Mouse (Mus musculus): ENCODE measurements around the gene Zfp64.

The Zfp64 gene

DNA sequence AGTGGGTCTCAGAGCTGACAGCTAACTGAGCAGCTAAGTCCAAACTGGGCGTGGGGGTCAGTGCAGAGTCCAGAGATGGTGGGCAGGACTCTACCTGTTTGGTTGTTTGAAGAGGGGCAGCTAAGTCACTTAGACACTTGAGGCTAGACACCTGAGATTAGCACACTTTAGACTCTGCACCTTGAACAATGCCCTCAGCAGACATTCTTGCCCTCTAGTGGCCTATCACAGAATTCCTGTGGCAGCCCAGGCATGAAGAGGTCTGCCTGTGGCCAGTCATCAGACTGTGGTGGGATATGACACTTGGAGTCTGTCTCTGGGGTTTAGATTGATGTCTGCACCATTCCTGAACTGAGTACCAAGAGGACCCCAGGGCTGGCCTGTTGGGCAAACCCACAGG, 7.7 kb downstream of the Zfp64 start:
- DNase-seq = peak; percentile 57

DNA sequence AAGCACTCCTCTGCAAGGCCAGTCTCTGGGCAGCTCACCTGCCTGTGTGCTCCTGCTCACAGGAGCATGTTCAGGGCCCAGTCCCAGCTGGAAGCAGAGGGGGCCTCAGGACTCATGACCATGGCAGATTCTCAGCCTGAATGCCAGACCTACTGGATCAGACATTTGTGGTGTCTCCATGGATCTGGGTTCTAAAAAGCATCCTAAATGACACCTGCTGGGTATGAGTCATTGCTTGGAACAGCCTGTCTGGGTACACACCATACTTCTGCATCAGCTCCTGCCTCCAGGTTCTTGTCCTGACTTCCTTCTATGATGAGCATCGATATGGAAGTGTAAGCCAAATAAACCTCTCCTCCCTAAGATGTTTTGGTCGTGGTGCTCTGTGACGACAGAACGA, 11.4 kb downstream of the Zfp64 start:
- no peak for DNase-seq

GRCm38 (mm10) chr2:168939941-168940340, 15.4 kb downstream of the Zfp64 start:
- DNase-seq = no peak

GRCm38 (mm10) chr2:168939261-168939933, 16.0 kb downstream of the Zfp64 start:
- no peak for DNase-seq

DNA sequence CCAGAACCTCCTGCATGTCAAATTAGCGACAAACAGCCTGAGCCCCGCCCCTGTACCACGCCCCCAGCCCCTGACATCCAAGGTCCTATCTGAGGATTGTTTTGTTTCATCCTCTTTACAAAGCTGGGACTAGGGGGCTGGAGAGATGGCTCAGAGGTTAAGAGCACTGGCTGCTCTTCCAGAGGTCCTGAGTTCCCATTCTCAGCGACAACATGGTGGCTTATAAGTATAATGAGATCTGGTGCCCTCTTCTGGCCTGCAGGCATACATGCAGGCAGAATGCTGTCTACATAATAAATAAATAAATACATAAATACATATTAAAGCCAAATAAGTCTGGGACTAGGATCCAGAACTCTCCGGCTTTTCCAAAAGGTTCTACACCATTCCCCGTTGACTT, 18.5 kb downstream of the Zfp64 start:
- no peak for DNase-seq

DNA sequence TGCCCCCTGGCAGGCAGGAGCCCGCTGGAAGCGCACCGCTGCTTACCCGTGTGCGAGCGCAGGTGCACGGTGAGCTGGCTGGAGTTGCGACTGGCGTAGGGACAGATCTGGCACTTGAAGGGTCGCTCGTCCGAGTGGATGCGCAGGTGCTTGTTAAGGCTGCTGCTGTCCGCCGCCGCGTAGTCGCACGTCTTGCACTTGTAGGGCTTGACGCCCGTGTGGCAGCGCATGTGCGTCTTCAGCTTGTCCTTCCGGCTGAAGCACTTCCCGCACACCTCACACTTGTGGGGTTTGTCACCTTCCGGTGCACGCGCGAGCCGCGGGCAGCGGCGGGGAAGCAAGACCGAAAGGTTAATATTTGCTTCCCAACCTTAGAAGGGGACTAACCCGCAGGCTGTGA, 20.2 kb downstream of the Zfp64 start:
- DNase-seq = no peak

GRCm38 (mm10) chr2:168931686-168932085, 23.7 kb downstream of the Zfp64 start:
- no peak for DNase-seq

DNA sequence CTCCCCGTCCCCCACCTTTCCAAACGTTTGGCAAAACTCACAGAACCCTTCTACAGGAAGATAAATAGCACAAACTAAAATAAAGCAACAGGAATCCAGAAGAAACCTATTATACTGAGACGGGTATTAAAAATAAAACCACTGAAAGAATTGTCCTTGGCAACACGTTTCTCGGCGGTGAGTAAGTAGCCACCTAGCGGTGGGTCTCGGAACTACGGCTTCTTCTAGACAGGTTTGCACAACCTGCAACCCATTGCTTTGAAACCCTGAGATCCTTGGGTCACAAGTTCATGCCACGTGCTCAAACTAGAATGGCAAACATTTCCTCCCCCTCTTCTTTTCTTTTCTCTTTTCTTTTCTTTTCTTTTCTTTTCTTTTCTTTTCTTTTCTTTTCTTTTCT, 25.7 kb downstream of the Zfp64 start:
- peak; percentile 62 for DNase-seq

- DNase-seq = no peak
Measured at GRCm38 (mm10) chr2:168927401-168927800, 28.0 kb downstream of the Zfp64 start.

DNA sequence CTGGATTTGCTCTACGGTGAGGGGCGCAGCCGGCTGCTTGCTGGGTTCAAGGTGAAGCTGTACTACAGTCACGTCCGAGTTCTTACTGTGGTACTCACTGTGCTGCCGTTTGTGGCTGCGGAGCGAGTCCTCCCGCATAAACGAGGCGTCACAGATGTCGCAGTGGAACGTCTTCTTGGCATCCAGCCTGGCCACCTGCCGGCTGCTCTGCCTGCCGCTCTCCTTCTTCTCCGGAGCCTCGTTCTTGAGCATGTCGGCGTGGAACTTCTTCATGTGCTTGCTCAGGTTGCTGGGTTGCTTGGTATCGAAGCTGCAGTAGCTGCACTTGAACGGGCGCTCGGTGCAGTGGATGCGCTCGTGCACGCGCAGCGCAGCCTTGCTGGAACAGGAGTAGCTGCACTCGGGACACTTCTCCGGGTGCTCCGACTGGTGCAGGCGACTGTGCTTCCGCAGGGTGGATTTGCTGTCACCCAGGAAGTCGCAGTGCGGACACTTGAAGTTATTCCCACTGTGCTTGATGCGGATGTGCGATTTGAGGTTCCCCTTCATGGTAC, 29.1 kb downstream of the Zfp64 start:
- no peak for DNase-seq

DNA sequence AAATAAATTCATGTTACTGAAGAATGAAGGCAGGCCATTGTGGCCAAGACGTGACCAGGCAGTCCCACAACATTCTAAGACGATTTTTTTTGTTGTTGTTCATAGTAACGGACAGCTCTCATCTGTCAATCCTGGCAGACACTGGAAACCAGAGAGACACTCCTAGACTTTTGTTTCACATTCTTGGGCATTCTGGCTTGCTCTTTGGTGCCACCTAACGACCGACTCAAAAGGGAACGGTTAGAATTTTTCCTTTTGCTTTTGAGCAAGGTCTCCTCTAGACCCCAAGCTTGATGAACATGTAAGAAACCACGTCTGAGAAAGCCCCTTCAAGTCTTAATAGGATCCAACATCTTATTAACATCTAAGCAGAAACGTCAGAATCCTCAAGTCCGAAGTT, 31.7 kb downstream of the Zfp64 start:
- DNase-seq = no peak

GRCm38 (mm10) chr2:168922466-168922865, 32.9 kb downstream of the Zfp64 start:
- DNase-seq = no peak

DNA sequence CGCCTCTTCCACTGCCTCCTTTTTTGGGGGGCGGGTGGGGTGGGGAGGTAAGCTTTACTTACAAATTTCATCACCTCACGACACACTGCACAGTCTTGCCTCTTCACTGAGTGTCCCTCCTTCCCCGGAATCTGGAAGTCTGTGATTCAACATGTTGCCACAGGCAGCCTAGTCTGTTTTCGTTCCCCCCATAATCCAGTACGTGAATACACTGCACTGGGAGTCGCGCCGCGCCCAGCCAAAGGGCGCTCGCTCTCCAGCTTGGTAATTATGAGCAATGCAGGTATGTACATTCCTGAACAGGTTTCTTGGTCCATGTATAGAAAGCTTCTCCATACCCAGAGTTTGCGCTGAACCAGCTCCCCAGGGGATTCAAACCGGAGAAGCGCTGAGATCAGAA, 35.4 kb downstream of the Zfp64 start:
- DNase-seq = no peak

DNA sequence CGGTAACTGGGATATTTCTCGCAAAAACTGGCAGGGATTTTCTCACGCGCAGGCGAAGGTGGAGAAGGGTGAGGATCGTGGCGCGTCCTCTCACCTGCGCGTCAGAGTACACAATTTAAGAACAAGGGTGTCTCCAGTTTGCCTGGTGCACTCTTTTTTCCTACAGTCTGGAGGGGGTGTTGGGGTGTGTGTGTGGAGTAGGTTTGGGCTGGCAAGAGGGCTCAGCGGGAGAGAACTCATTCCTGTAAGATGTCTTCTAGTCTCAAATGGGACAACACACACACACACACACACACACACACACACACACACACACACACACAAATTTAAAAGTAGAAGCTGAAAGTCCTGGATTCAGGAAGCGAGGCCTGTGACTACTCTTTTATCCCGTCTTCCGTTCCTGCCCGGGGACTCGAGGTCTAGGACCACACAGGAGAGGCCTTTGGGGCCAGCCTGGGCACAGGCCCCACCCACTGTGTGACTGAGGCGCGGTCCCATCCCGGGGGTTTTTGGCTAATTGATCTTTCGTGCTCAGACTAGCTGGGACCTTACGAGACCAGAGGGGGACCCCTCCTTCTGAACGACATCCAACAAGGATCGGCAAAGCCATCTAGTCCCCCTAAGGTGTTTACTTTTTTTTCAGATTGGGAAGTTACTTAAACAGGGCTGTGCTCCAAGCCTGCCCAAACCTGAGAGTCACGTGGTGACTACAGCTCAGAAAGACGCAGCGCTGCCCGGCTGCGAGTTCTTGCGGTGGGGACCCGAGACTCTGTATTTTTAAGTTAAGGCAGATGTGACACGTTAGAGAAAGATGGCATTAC, 42.3 kb downstream of the Zfp64 start:
- DNase-seq = no peak

GRCm38 (mm10) chr2:168912051-168912891, 43.1 kb downstream of the Zfp64 start:
- no peak for DNase-seq

GRCm38 (mm10) chr2:168911527-168911926, 43.9 kb downstream of the Zfp64 start:
- DNase-seq = no peak

DNA sequence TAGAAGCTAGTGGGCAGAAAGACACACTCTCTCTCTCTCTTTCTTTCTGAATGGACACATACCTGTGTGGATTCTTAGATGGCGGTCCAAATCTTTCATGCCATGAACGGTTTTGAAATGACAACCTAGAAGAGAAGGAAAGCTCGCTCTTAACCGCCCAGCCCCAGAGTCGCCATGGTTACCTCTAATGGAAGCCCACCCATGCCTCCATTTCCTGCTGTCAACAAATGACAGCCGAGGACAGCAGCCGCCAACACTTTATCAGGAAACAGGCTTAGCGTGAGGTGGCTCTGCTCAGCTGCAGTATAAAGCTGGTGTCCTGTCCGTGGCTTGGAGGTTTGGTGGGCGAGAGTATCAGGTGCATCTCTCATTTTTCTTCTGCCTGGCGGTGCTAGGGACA, 49.4 kb downstream of the Zfp64 start:
- no peak for DNase-seq

DNA sequence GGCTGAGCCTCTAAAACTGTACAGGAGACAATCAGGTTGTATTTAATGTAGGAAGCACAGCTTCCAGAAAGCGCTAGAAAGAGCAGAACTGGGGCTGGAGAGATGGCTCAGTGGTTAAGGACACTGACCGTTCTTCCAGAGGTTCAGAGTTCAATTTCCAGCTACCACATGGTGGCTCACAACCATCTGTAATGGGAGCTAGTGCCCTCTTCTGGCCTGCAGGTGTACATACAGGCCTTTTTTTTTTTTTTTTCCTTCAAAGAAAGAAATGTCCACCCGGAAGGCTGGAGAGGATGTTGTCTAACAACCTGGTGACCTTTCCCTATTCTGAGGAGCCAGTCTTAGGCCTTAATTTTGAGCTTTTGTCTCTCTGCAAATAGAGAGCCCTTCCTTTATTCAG, 50.5 kb downstream of the Zfp64 start:
- no peak for DNase-seq

DNA sequence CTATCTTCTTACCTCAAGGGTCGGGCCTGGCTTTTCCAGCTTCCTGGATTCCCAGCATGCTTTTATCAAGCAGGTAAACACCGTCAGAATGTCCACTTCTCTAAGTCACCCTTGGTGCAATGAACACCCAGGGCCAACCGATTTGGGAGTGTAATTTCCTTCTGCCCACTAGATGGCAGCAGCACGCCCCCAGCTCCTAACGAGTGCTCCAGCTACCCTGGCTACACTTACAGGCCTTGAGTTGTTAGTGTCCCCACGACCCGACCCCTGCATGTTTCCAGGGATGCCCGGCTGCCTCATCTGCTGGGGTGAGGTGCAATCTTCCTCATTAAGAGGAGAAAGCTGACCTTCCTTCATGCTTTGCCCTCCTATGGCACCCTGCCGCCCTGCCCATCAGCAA, 51.2 kb downstream of the Zfp64 start:
- no peak for DNase-seq

DNA sequence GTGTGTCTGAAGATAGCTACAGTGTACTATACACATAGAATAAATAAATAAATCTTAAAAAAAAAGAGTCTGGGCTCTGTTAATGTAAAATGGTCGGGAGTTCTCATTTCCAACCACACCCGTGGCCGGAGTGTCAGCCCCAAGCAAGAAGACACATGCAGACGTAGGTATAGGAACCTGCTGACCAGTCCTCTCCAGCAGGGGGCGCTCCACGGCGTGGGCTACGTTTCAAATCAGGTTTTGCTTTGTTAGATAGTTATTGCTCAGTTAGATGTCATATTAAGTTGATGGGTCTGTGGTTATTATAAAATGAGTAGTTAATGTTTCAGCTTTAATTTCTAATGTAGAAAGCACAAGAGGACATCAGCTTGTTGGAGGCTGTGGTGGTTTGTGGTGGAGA, 52.8 kb downstream of the Zfp64 start:
- no peak for DNase-seq

GRCm38 (mm10) chr2:168897906-168898305, 57.5 kb downstream of the Zfp64 start:
- DNase-seq = no peak

- no peak for DNase-seq
Measured at GRCm38 (mm10) chr2:168895531-168895930, 59.9 kb downstream of the Zfp64 start.

DNA sequence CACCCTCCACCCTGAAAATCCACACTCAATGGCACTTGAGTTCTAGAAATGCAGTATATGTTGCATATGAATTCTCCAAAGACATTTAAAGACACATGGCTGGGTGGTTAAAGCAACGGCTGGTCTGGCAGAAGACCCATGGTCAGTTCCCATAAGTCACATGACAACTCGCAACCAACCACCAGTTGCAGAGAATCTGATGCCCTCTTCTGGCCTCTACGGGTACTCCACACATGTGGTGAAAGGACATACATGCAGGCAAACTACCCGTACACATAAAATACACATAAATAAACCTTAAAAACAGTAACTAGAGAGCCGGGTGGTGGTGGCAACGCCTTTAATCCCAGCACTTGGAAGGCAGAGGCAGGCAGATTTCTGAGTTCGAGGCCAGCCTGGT, 60.6 kb downstream of the Zfp64 start:
- DNase-seq = no peak
